Mouse (Mus musculus): ENCODE measurements at regions not wholly inside any gene's neighbourhood (a gene's known extent, or its start where the extent isn't known, plus 50 kb on each side); places are given as distances from the start of the nearest gene placed in this dataset.
"Not testable (repeated sequence)": the region's sequence is repeated elsewhere in the genome, so short reads cannot be mapped to it uniquely, and the experiment has no call there.

- no peak for DNase-seq (ENCODE audit: extremely low spot score)
Measured at GRCm38 (mm10) chr10:57313799-57314198, 172.4 kb upstream of the Hsf2 start.

- DNase-seq (ENCODE audit: extremely low spot score): peak; percentile 10
Measured at GRCm38 (mm10) chr10:57317067-57317466, 169.1 kb upstream of the Hsf2 start.

GRCm38 (mm10) chr10:57319171-57319570, 167.0 kb upstream of the Hsf2 start:
- no peak for DNase-seq (ENCODE audit: extremely low spot score)

- no peak for DNase-seq (ENCODE audit: extremely low spot score)
Measured at GRCm38 (mm10) chr10:57322717-57323424, 163.3 kb upstream of the Hsf2 start.

- no peak for DNase-seq (ENCODE audit: extremely low spot score)
Measured at GRCm38 (mm10) chr10:57324226-57324625, 162.0 kb upstream of the Hsf2 start.

GRCm38 (mm10) chr10:57362781-57363180, 123.4 kb upstream of the Hsf2 start:
- DNase-seq (ENCODE audit: extremely low spot score): not testable (repeated sequence)
